Mouse (Mus musculus): ENCODE data around the gene Rassf6.

DNA sequence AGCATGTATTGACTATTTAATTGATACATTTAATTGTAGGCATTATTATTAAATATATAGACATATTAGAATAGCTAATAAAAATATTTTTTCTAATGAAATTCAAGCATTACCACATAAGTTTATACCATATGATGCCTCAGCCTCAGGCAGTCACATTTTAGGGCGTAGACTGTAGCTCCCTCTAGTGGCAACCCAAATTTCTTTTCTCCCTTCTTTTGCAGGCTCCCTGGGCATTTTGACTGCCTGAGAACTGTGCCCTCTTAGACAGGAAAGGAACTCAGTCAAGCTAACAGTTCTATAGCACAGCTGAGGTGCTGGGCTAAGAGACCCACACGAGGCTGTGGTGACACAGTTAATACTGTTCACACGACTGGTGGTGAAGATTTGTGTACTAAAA lies 12.3 kb upstream of the Rassf6 start:
- TF ChIP-seq TAL1 (conservative IDR thresholded peaks at IDR 0.05; ENCODE audit: low read depth, low read length), result no peak
- TF ChIP-seq CTCF (IDR thresholded peaks at IDR 0.05; ENCODE audit: low read depth, low read length), result peak; percentile 41; the same call in 1 of the 2 replicates
- no peak for TF ChIP-seq GATA2 (IDR thresholded peaks at IDR 0.05; ENCODE audit: borderline replicate concordance, low read depth, low read length)
- TF ChIP-seq GATA1 (IDR thresholded peaks at IDR 0.05; ENCODE audit: borderline replicate concordance, low read length), result no peak

All from G1E (cell line).